Mouse (Mus musculus) embryonic fibroblast, embryonic 13.5 days (primary cell): Measurements from ENCODE around the gene Hspa5.

ENCODE experiments used
- CTCF ChIP-seq: IDR thresholded peaks from 2 replicates; pipeline ENCODE4 v1.5.1; 2011; ENCODE audit warnings: mild to moderate bottlenecking, control low read depth, low read length, moderate library complexity, borderline replicate concordance; ENCODE audit not compliant: insufficient read depth
- POLR2A ChIP-seq: IDR thresholded peaks from 2 replicates; pipeline ENCODE4 v1.6.1; 2011; ENCODE audit warnings: low read depth, mild to moderate bottlenecking, control low read depth, low read length, moderate library complexity

DNA sequence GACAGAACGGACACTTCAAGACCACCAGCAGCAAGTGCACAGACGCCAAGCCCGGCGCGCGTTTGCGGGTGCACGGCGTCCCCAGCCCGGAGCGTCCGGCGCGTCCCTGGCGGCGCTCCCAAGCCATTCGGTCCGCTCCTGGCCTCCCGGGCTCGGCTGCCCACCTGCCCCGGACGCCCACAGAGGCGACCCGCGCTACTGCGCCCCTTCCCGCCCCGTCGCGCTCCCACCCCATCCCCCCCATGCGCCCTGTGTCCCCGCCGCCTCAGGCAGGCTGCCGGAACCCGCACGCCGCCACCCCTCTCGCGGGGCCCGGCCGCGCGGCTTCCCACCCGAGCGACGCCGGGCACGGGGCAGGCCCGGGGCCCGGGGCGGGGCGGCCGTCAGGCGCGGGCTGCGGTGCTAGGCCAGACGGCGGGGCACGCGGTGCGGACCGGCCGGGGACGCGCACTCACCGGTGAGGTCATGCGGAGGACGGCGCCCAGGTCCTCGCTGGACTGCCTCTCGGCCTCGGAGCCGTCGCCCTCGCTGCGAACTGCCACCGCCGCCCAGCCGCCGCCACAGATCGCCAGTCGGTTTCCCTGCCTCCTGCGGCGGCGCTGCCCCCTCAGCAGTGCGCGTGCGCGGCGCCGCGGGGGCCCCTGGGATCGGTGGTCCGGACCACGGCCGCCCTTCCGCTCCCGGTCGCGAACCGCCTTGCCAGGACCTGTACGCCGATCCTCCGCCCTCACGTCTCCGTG, 17.8 kb upstream of the Hspa5 start:
- TF ChIP-seq CTCF (no peak), POLR2A (peak; percentile 84)
